Mouse (Mus musculus) B cell, adult 2 months (primary cell): ENCODE measurements around the gene Carnmt1.

Experiments
- DNase-seq, 2 experiments: peaks; one replicate each; pipeline ENCODE4 v3.0.0; 2022

Gene Carnmt1

GRCm38 (mm10) chr19:18720337-18720736, 49.8 kb downstream of the Carnmt1 start:
- no peak for DNase-seq

- DNase-seq, result no peak
Measured at GRCm38 (mm10) chr19:18725186-18725585, 54.6 kb downstream of the Carnmt1 start.

- DNase-seq, result no peak
Measured at GRCm38 (mm10) chr19:18730255-18730654, 59.7 kb downstream of the Carnmt1 start.

- DNase-seq, result no peak
Measured at GRCm38 (mm10) chr19:18731077-18731476, 60.5 kb downstream of the Carnmt1 start.

GRCm38 (mm10) chr19:18735901-18736300, 65.3 kb downstream of the Carnmt1 start:
- DNase-seq, result no peak

GRCm38 (mm10) chr19:18739146-18739545, 68.6 kb downstream of the Carnmt1 start:
- no peak for DNase-seq

GRCm38 (mm10) chr19:18743946-18744345, 73.4 kb downstream of the Carnmt1 start:
- DNase-seq, result no peak

GRCm38 (mm10) chr19:18746576-18747340, 76.2 kb downstream of the Carnmt1 start:
- no peak for DNase-seq

GRCm38 (mm10) chr19:18747379-18747778, 76.8 kb downstream of the Carnmt1 start:
- DNase-seq, result no peak

GRCm38 (mm10) chr19:18749598-18750339, 79.2 kb downstream of the Carnmt1 start, which contains the start of gene Trpm6:
Gene Trpm6 (plus strand): TSS chr19:18749983.
- DNase-seq, result no peak
